Mouse (Mus musculus) spleen, postnatal 0 days (tissue): ENCODE data around the gene Arsb. TPM values are rescaled to one million over a fixed set of nuclear protein-coding genes. Genes with fewer than 3 reads are reported as not detected.

Experiments
- polyA plus RNA-seq: library from polyadenylated mRNA; unstranded; fragments of >200 nt; fragmentation: Nextera tagmentation; extraction: Ambion mirVana; gene quantifications from 2 replicates; pipeline ENCODE4 v1.2.1, GENCODE M21; 2015

Arsb gene
- polyA plus RNA-seq = 3.8 and 5.8 TPM in 2 replicates

DNA sequence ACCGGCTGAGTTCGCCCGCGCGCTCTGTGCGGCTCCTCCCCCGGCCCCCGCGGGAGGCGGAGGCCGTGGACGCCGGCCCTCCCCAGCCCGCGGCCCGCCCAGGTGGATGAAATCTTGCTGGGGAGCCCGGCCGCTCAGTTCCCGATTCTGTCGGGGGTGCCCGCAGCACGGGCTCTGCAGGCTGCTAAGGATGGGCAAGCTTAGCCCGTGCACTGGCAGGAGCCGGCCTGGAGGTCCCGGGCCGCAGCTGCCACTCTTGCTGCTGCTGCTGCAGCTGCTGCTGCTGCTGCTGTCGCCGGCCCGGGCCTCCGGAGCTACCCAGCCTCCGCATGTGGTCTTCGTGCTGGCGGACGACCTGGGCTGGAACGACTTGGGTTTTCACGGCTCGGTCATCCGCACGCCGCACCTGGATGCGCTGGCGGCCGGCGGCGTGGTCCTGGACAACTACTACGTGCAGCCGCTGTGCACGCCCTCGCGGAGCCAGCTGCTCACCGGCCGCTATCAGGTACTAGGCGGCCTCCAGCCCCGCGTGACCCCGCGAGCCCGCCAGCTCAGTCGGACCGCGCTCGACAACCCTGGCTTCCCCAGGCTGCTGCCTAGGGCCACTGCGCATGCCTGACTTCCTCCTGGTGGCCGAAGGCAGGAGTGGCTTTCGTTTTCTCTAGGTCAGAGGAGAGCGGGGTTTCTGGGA is at the start of gene Arsb:
Arsb (plus strand) TSS at position 43 of the 691 bp plus-strand sequence.

Other genes with a start within 250 kb of the Arsb start
- gene Bhmt, start 133.7 kb upstream of the Arsb start, polyA plus RNA-seq = 0.75 and 0.76 TPM in 2 replicates
- gene Bhmt2, start 97.3 kb upstream of the Arsb start, polyA plus RNA-seq = 0.06 TPM in 1 of 2 replicates, not detected in the other
- 0.07 TPM in 1 of 2 replicates, not detected in the other for gene Dmgdh, start 97.2 kb upstream of the Arsb start, polyA plus RNA-seq